Mouse (Mus musculus) adrenal gland, postnatal 4 days (tissue): ENCODE results near the gene Sclt1. TPM values are rescaled to one million over a fixed set of nuclear protein-coding genes. Genes with fewer than 3 reads are reported as not detected.

ENCODE experiments used
- DNase-seq, 2 experiments: peaks; one replicate each; pipeline ENCODE4 v3.0.0; 2021 to 2022; ENCODE audit warnings: low spot score in 2 of 2, mixed read lengths in 2 of 2
- total RNA-seq, 2 experiments: library from RNA; stranded (reverse); gene quantifications; 2 replicates each; pipeline ENCODE4 v1.2.3; 2021

The Sclt1 gene
- total RNA-seq, 2 experiments from 2014 or later, result 18.7 to 19.2 TPM

DNA sequence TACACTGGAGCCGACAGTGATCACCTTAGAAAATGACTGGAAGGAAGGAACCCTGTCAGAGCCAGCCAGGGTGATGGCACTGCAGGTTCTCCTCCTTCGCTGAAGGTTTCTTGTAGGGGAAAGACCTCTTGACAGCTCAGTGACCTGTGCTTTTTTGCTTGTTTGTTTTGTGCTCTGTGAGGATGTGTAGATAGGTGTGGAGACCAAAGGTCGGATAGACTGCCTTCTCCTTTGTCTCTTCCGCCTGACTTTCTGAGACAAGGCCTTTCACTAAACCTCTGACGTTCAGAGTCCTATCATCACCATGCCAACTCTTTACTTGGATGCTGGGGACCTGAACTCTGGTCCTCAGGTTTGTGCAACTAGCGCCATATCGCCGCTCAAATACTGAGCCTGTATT is 153.8 kb downstream of the Sclt1 start:
- DNase-seq, result no peak

DNA sequence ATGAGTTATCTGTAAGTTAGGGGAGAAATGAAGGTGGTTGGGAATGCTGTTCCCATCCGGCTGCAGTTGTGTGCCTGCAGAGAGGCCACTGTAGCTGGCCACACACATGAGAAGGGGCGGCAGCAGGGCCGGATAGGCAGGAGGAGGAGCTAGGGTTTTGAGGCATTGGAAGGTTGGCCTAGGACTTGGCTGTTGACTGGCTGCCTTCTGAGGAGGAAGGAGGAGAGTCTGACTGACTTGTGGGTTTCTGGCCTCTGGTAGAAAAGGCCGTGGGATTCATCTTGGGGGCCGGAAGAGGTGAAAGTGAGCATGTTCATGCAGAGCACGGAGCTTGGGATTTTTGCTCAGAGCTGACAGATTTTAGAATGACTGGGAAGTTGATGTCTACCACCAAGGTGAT is 154.7 kb downstream of the Sclt1 start:
- DNase-seq, result no peak

DNA sequence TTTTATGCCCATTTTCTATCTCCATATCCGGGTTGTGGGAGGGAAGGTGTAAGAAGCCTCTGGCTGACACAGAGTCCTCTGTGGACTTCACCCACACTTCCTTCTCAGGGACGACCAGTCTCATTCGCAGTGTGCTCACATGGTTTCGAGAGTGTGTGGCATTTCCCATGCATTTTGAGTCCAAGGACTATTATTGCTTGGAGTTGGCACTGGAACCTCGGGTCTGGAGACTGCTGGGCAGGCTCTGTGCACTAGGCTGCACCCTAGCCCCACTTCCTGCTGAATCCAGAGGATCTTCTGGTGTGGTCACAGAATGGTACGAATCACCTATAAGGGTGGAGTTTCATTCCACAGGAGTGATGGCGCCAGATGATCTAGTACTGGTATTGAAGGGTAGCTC is 155.4 kb downstream of the Sclt1 start:
- no peak for DNase-seq

DNA sequence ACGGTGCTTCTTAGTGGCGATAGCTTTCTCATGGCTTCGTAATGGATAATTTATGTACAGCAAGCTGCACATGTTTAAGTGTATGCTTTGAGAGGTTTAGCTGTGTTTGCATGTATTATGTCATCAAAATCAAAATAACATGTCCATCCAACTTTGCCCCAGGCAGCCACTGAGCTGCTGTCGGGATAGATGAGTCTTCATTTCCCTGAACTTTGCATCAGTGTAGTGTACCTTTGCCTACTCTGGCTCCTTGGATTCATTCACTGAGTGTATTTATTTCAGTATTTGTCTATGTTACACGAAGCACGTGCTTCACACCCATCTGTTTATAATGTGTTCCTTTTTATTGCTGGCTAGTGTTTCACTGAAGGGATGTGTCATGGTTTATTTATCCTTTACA is 156.0 kb downstream of the Sclt1 start:
- no peak for DNase-seq

DNA sequence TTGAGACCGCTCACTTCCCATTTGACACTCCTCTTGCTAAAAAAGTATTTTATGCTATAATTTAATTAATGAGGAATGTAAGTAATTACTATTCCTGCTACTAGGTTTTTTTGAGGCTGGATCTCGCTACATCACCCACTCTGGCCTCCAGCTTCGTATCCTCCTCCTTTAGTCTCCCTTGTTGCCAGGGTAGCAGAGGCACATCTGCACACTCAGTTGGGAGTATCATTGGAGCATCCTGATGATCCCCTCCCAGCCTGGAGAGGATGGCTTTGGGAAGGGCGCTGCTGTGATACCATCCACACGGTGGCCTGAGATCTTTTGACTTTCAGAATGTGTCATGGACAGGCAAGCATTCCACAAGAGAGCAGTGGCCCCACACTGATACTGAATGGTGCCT is 156.8 kb downstream of the Sclt1 start:
- no peak for DNase-seq

DNA sequence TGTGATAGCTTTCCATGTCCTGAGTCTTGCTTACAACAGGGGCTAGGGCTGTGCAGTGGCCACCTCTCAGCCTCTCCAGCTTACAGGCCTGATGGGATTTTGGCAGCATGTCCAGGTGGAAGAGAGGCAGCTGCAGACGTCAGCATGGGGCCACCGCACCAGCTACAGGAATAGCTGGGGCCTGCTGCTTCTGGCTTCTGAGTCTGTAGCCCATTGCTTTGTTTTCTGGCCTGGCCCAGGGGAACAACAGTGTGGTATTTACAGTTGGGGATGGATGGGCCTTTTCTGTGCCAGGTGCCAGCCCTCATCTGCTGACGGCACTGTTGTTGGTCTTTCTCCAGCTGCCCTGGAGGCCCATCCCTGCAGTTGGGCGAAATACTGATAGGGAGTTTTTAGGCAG is 158.7 kb downstream of the Sclt1 start:
- DNase-seq, result no peak

DNA sequence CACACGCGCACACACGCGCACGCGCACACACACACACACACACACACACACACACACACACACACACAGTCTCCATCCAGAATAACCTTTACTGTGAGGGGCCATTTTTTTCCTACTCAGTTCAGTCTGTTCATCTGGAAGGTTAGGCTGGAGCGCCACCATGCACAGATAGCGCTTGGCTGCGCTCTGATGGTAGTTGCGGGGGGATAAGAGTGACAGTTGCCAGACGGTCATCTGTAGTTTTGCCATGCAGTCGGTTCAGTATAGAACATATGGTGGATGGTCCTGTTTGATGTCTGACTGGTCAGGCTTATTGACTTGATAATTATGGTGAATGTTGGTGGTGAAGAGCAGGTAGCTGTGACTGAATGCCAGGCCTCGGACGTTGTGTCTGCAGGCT is 159.2 kb downstream of the Sclt1 start:
- DNase-seq, result no peak

DNA sequence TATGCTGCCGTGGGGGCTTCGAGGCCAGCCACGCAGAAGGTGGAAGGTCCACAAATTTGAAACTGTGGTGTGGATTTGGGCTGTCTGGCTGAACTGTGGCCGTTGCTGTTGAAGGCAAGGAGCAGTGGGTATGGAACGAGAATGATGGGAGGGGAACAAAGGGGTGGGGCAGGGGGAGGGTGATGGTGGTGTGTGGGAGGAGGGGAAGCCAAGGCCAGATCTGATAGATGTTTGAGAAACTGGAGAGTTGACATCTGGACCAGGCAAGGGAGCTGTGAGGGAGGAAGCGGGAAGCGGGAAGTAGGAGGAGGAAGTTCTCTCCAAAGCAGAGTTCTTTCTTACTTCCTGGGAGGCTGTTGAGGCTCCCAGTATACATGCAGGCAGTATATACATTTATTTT is 160.1 kb downstream of the Sclt1 start:
- no peak for DNase-seq

DNA sequence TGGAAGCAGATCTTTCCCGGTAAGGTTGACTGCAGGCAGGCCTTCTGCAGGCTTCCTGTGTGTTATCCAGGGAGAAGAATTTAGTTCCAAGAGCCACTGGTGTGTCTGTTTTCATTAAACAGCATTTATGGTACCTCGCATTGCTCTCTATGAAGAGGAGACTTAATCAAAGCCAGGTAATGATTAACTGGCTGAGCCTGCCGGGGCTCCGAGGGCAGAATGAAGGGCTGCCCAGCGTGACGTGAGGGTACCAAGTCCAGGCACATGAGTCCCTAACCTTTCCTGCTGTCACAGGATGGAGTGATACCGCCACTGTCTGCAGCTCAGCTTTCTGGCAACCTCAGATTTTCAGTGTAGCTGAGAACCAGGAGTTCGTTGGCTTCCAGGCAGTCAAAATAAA is 160.9 kb downstream of the Sclt1 start:
- no peak for DNase-seq

DNA sequence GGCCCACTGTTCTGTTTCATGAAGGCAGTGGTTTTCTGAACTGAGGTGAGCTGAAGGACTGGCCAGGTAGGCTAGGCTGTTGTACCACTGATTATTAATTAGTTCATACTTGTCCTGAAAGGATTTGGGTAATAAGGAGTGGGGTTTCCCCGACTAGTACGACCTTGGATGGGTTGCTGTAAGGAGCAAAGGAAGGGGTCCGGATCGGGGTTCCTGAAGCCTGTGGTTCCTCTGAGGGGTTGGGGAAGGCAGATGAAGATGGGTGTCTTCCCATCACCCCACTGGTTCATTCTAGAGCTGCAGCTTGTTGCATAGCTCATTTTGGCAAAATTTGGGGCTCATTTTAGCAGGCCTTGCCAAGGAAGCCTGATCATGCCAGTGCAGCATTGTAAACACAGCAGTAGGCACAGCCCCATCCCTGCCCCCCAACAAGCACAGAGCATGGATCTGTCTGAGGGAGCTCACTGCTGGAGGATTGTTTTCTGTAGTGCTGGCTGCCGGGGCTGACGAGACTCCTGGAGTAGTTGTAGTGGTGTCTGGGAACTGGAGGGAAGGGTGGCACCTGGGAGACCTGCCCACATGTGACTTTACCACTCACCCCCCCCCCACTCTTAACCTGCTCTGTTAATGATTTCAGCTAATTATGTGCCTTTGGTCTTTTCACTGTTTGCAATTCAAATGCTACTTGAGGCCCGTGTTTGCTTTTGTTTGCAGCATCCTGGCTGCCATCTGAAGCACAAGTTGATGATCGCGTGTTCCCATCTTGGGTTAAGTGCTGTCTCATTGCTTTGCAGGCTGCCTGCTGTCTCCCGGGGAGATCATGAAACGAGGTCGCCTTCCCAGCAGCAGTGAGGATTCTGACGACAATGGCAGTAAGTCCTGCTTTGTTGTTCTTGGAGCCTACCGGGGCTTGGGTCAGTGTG is 161.7 kb downstream of the Sclt1 start:
- DNase-seq, result no peak

DNA sequence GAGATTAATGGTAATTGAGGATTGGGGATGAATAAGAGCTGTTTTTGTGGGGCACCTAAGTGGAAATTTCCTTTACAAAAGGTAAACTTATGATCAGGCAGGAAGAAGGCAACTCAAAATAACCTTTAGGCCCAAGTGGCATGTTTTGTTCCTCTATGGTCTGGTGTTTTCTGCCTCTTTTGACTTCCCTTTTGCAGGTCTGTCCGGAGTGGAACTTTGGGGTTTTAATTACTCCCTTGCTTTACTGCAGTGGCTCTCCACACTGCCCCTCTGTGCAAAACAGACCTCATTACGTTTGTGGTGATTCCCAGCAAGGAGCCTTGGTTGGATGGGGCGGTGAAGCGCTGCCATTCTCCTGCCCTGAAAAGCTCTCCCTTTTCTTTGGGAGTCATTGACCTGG is 162.4 kb downstream of the Sclt1 start:
- DNase-seq, result no peak

DNA sequence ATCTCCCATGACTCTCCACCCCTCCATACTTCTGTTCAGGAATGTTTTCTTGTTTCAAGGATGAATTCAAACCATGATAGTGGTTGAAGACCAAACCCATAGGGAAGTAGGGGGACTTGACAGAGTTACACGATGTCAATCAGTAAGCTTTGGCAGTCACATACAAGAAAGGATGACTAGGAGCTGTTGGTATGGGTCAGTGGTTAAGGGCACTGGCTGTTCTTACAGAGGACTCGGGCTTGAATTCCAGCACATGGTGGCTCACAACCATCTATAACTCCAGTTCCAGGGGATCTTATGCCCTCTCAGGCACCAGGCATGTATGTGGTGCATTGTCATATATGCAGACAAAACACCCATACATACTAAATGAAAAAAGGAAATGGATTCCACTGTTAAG is 165.1 kb downstream of the Sclt1 start:
- no peak for DNase-seq

Other genes with a start within 250 kb of the Sclt1 start
- gene Jade1, start 186.8 kb downstream of the Sclt1 start, total RNA-seq, result 10 to 100 TPM; 57.5 to 59.7 TPM
- 10 to 100 TPM; 17.6 to 19.2 TPM for gene D3Ertd751e, start 97 bp upstream of the Sclt1 start, total RNA-seq